Mouse (Mus musculus): ENCODE measurements around the gene Hira.

- TF ChIP-seq POLR2A (IDR thresholded peaks at IDR 0.05; ENCODE audit: insufficient read length, low read depth), result no peak
- no peak for TF ChIP-seq POLR2AphosphoS2 (IDR thresholded peaks at IDR 0.05; ENCODE audit: insufficient read length, low read depth)
- no peak for TF ChIP-seq TCF12 (IDR thresholded peaks at IDR 0.05; ENCODE audit: insufficient read depth, poor library complexity, severe bottlenecking)
- TF ChIP-seq MAX (IDR thresholded peaks at IDR 0.05; ENCODE audit: low read depth), result no peak
- no peak for TF ChIP-seq E2F4 (IDR thresholded peaks at IDR 0.05; ENCODE audit: insufficient read depth)
- no peak for TF ChIP-seq MYOG (IDR thresholded peaks at IDR 0.05; ENCODE audit: control insufficient read depth in 1 of 3, insufficient read depth in 1 of 3, insufficient read length in 2 of 3, low read depth in 2 of 3)
- no peak for TF ChIP-seq MYOD1 (IDR thresholded peaks at IDR 0.05; ENCODE audit: control insufficient read depth in 1 of 3, insufficient read length in 2 of 3, low read depth in 2 of 3)
- no peak for TF ChIP-seq USF1 (IDR thresholded peaks at IDR 0.05; ENCODE audit: low read depth)
Observed at GRCm38 (mm10) chr16:18833486-18833885, 43.4 kb upstream of the Hira start.

Data from myocyte (in vitro differentiated cells).